Mouse (Mus musculus): Measurements from ENCODE around the gene Eml1. TPM values are rescaled to one million over a fixed set of nuclear protein-coding genes. Genes with fewer than 3 reads are reported as not detected.

Eml1 gene
- polyA plus RNA-seq, 1 experiment from 2014 or later, result 122 TPM

- Histone ChIP-seq H3K4me2 (ENCODE audit: low read depth, low read length) (no peak overlapping the region), H3K27ac (ENCODE audit: low read length) (no peak overlapping the region), H3K4me3 (ENCODE audit: low read length) (no peak overlapping the region), H3K9ac (ENCODE audit: low read length) (no peak overlapping the region), H3K4me1 (replicated peaks; ENCODE audit: control insufficient read depth, insufficient read depth, low read length) (no peaks in the 10 kb centered on the region), H3K27me3 (ENCODE audit: control insufficient read depth, insufficient read depth, low read depth, low read length) (no peaks in the 10 kb centered on the region), H3K36me3 (ENCODE audit: control insufficient read depth, insufficient read depth, low read length) (peaks cover 10% of the 10 kb centered on the region), H3K9me3 (ENCODE audit: control insufficient read depth, low read length) (no peaks in the 10 kb centered on the region)
- WGBS, result 35% methylated on average over 8 of the region's 8 CpGs
- peak; percentile 41; the same call in 1 of the 2 replicates for ATAC-seq (ENCODE audit: low read depth)
These were observed 158.5 kb downstream of the Eml1 start for GRCm38 (mm10) chr12:108529214-108529613.

DNA sequence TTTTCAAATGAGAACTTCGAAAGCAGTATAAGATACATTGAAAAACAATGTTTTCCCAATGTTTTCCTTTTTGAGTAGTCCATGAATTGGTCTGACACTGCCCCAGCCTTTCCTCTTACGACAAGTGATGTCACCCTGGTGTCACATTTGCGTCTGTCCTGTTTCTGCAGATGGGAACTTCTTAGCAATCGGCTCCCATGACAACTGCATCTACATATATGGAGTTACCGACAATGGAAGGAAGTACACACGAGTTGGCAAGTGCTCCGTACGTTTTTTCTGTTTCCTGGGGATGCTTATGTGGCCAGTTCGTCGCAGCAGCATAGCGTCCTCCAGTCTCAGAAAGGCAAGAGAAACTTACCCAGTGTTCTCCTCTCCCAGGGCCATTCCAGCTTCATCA, 163.7 kb downstream of the Eml1 start:
- Histone ChIP-seq H3K36me3 (ENCODE audit: control insufficient read depth, insufficient read depth, low read length) (peaks cover 19% of the 10 kb centered on the region), H3K9me3 (ENCODE audit: control insufficient read depth, low read length) (no peaks in the 10 kb centered on the region), H3K4me3 (ENCODE audit: low read length) (no peak overlapping the region), H3K27me3 (ENCODE audit: control insufficient read depth, insufficient read depth, low read depth, low read length) (no peaks in the 10 kb centered on the region), H3K27ac (ENCODE audit: low read length) (no peak overlapping the region), H3K4me1 (replicated peaks; ENCODE audit: control insufficient read depth, insufficient read depth, low read length) (no peaks in the 10 kb centered on the region), H3K9ac (ENCODE audit: low read length) (no peak overlapping the region), H3K4me2 (ENCODE audit: low read depth, low read length) (no peak overlapping the region)
- 78% methylated on average over 11 of the region's 11 CpGs for WGBS
- ATAC-seq (ENCODE audit: low read depth), result no peak

GRCm38 (mm10) chr12:108536461-108536860, 165.7 kb downstream of the Eml1 start:
- no peak for ATAC-seq (ENCODE audit: low read depth)
- Histone ChIP-seq H3K27me3 (ENCODE audit: control insufficient read depth, insufficient read depth, low read depth, low read length) (no peaks in the 10 kb centered on the region), H3K36me3 (ENCODE audit: control insufficient read depth, insufficient read depth, low read length) (peaks cover 15% of the 10 kb centered on the region), H3K4me1 (replicated peaks; ENCODE audit: control insufficient read depth, insufficient read depth, low read length) (no peaks in the 10 kb centered on the region), H3K4me3 (ENCODE audit: low read length) (no peak overlapping the region), H3K9me3 (ENCODE audit: control insufficient read depth, low read length) (no peaks in the 10 kb centered on the region), H3K27ac (ENCODE audit: low read length) (no peak overlapping the region), H3K9ac (ENCODE audit: low read length) (no peak overlapping the region), H3K4me2 (ENCODE audit: low read depth, low read length) (no peak overlapping the region)
- WGBS, result 67% methylated on average over 10 of the region's 10 CpGs

DNA sequence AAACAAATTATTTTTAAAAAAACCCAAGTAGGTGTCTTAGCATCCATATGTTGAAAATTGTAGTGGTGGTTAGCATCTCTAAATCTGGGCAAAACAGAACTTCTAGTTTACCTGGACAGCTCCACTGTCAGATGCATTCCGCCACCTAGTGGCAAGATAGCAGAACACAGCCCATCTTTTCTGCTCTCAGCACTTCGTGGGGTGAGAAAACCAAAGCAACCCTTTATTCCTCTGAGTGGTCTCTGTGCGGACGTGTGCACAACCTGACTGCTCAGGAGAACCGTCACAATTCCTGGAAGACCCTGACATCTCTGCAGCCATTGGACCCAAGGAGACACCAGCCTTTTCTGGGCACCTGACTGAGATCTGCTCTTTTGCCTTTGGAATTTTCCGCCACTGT, 170.3 kb downstream of the Eml1 start:
- no peak overlapping the region for H3K27ac ChIP-seq (ENCODE audit: low read length)
- no peak for ATAC-seq (ENCODE audit: low read depth)
- no peak overlapping the region for H3K9ac ChIP-seq (ENCODE audit: low read length)
- H3K9me3 ChIP-seq (ENCODE audit: control insufficient read depth, low read length), result no peaks in the 10 kb centered on the region
- H3K4me3 ChIP-seq (ENCODE audit: low read length), result no peak overlapping the region
- 29% methylated on average over 6 of the region's 6 CpGs for WGBS
- H3K4me2 ChIP-seq (ENCODE audit: low read depth, low read length), result no peak overlapping the region
- H3K4me1 ChIP-seq (replicated peaks; ENCODE audit: control insufficient read depth, insufficient read depth, low read length), result peaks cover 2% of the 10 kb centered on the region
- H3K27me3 ChIP-seq (ENCODE audit: control insufficient read depth, insufficient read depth, low read depth, low read length), result no peaks in the 10 kb centered on the region
- no peaks in the 10 kb centered on the region; the same call in 1 of the 2 replicates for H3K36me3 ChIP-seq (ENCODE audit: control insufficient read depth, insufficient read depth, low read length)

DNA sequence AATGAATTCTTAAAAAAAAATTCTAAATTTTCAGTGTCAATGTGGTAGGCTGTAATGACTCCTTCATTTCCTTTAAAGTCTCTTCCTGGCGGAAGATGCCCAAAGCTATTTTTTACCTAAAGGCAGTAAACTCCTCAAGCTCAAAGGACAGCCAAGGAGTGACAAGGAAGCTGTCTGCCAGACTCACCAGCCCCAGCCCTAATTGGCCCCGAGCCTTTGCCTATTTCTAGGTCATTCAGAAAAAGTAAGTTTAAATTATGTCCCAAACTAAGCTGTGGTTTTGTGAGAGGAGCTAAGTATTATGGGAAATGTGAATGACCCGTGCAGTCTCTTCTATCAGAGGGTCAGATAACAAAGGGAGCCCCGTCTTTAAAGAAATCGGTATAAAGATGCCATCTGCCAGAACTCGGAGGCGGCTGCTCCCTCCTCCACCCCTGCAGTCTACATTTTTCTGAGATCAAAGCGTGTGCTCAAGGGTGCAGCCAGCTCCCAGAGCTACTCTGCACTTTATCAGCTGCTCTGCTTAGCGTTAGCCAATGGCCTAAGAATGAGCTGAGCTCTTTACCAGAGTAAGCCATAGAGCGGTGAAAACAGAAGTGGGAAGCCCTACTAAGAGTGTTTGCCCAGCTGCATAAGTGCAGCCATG, 175.9 kb downstream of the Eml1 start:
- ATAC-seq (ENCODE audit: low read depth), result peak; percentile 87
- 7% methylated on average over 10 of the region's 10 CpGs for whole genome bisulfite sequencing
- Histone ChIP-seq H3K36me3 (ENCODE audit: control insufficient read depth, insufficient read depth, low read length) (no peaks in the 10 kb centered on the region), H3K4me1 (replicated peaks; ENCODE audit: control insufficient read depth, insufficient read depth, low read length) (peaks cover 12% of the 10 kb centered on the region), H3K4me2 (ENCODE audit: low read depth, low read length) (peak overlapping the region; percentile 24), H3K27me3 (ENCODE audit: control insufficient read depth, insufficient read depth, low read depth, low read length) (no peaks in the 10 kb centered on the region), H3K9me3 (ENCODE audit: control insufficient read depth, low read length) (no peaks in the 10 kb centered on the region; the same call in 1 of the 2 replicates), H3K4me3 (ENCODE audit: low read length) (no peak overlapping the region), H3K27ac (ENCODE audit: low read length) (peak overlapping the region; percentile 81), H3K9ac (ENCODE audit: low read length) (no peak overlapping the region)

GRCm38 (mm10) chr12:108547251-108547875, 176.6 kb downstream of the Eml1 start:
- Histone ChIP-seq H3K4me3 (ENCODE audit: low read length) (no peak overlapping the region), H3K9ac (ENCODE audit: low read length) (no peak overlapping the region), H3K4me2 (ENCODE audit: low read depth, low read length) (peak overlapping the region; percentile 24), H3K27me3 (ENCODE audit: control insufficient read depth, insufficient read depth, low read depth, low read length) (no peaks in the 10 kb centered on the region), H3K9me3 (ENCODE audit: control insufficient read depth, low read length) (no peaks in the 10 kb centered on the region; the same call in 1 of the 2 replicates), H3K27ac (ENCODE audit: low read length) (peak overlapping the region; percentile 81), H3K36me3 (ENCODE audit: control insufficient read depth, insufficient read depth, low read length) (no peaks in the 10 kb centered on the region), H3K4me1 (replicated peaks; ENCODE audit: control insufficient read depth, insufficient read depth, low read length) (peaks cover 12% of the 10 kb centered on the region)
- 54% methylated on average over 15 of the region's 15 CpGs for WGBS
- ATAC-seq (ENCODE audit: low read depth), result no peak; the same call in 1 of the 2 replicates

DNA sequence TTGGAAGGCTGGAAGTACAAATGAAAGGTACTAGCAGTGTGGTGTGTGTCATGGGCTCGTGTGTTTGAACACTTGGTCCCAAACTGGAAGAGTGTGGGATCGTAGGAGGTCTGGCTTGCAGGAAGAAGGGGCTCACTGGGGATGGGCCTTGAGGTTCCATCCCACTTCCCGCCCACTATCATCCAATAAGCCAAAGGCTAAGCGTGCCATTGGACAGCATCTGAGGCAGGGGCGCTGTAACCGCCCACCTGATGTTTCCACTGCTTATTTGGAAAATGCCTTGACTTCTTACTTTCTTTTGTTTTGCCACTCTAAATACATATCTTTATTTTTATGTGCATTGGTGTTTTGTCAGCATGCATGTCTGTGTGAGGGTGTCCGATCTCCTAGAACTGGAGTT, 181.0 kb downstream of the Eml1 start:
- no peak for ATAC-seq (ENCODE audit: low read depth)
- no peak overlapping the region for H3K4me2 ChIP-seq (ENCODE audit: low read depth, low read length)
- 78% methylated on average over 7 of the region's 7 CpGs for WGBS

DNA sequence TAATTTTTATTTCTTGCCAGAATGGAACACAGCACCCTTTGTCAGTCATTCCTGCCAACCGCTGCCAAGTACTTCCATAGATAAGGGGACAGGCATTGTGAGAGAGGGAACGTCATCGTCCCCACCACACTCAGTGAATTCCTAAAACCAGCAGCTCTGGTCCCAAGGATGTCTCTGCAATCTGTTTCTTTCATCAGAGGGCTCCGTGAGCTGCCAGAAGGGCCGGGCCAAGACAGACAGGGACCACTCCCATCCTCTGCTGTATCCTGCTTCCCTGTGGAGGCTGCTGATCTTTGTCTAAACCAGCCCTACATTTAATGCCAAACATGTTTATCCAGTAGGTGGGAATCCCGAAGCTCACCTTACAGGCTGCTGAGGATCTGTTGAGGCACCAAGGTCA, 182.3 kb downstream of the Eml1 start:
- no peak overlapping the region for H3K4me2 ChIP-seq (ENCODE audit: low read depth, low read length)
- H3K27me3 ChIP-seq (ENCODE audit: control insufficient read depth, insufficient read depth, low read depth, low read length), result no peaks in the 10 kb centered on the region
- H3K36me3 ChIP-seq (ENCODE audit: control insufficient read depth, insufficient read depth, low read length), result no peaks in the 10 kb centered on the region
- no peak for ATAC-seq (ENCODE audit: low read depth)
- H3K4me1 ChIP-seq (replicated peaks; ENCODE audit: control insufficient read depth, insufficient read depth, low read length), result peaks cover 25% of the 10 kb centered on the region
- H3K9me3 ChIP-seq (ENCODE audit: control insufficient read depth, low read length), result no peaks in the 10 kb centered on the region
- WGBS, result 34% methylated on average over 6 of the region's 6 CpGs
- H3K9ac ChIP-seq (ENCODE audit: low read length), result no peak overlapping the region
- no peak overlapping the region for H3K27ac ChIP-seq (ENCODE audit: low read length)
- no peak overlapping the region for H3K4me3 ChIP-seq (ENCODE audit: low read length)

More for the DNA sequence above, 181.0 kb downstream of the Eml1 start:
- no peak overlapping the region for H3K27ac ChIP-seq (ENCODE audit: low read length)
- H3K4me3 ChIP-seq (ENCODE audit: low read length), result no peak overlapping the region
- H3K9me3 ChIP-seq (ENCODE audit: control insufficient read depth, low read length), result no peaks in the 10 kb centered on the region; the same call in 1 of the 2 replicates
- no peaks in the 10 kb centered on the region for H3K27me3 ChIP-seq (ENCODE audit: control insufficient read depth, insufficient read depth, low read depth, low read length)
- no peaks in the 10 kb centered on the region for H3K36me3 ChIP-seq (ENCODE audit: control insufficient read depth, insufficient read depth, low read length)
- no peak overlapping the region for H3K9ac ChIP-seq (ENCODE audit: low read length)
- peaks cover 18% of the 10 kb centered on the region for H3K4me1 ChIP-seq (replicated peaks; ENCODE audit: control insufficient read depth, insufficient read depth, low read length)

GRCm38 (mm10) chr12:108554120-108554841, 183.5 kb downstream of the Eml1 start, which contains the start of gene Evl:
Evl (plus strand) TSS chr12:108554720.
- Histone ChIP-seq H3K9me3 (ENCODE audit: control insufficient read depth, low read length) (no peaks in the 10 kb centered on the region), H3K4me3 (ENCODE audit: low read length) (peak within 1 kb of the TSS; percentile 95), H3K27ac (ENCODE audit: low read length) (peak within 1 kb of the TSS; percentile 77), H3K9ac (ENCODE audit: low read length) (peak within 1 kb of the TSS; percentile 94), H3K4me2 (ENCODE audit: low read depth, low read length) (peak within 1 kb of the TSS; percentile 71), H3K27me3 (ENCODE audit: control insufficient read depth, insufficient read depth, low read depth, low read length) (no peaks in the 10 kb centered on the region), H3K36me3 (ENCODE audit: control insufficient read depth, insufficient read depth, low read length) (no peaks in the 10 kb centered on the region), H3K4me1 (replicated peaks; ENCODE audit: control insufficient read depth, insufficient read depth, low read length) (peaks cover 35% of the 10 kb centered on the region)
- ATAC-seq (ENCODE audit: low read depth), result peak; percentile 96
- 3% methylated on average over 36 of the region's 50 CpGs for WGBS

Measured in lung, embryonic 16.5 days (tissue).